8 mouse cellular contexts compared by ENCODE assay signal in genomic region chr10:42501775-42502348, GRCm38 (mm10). TPM values are rescaled to one million over a fixed set of nuclear protein-coding genes. Genes with fewer than 3 reads are reported as not detected.
DNase-seq lines count a peak whose midpoint lies in the region; ATAC-seq and TF ChIP-seq lines count a peak whose summit lies in the region.

TSS of gene Snx3 (plus strand) at chr10:42502030.

- ATAC-seq in Patski: peak; percentile 98
- peak; percentile 97 for ATAC-seq in hindbrain, embryonic 14.5 days (ENCODE audit: low FRiP score)

- no peaks in the 10 kb centered on the region for H3K27me3 ChIP-seq in Patski
- no peaks in the 10 kb centered on the region for H3K27me3 ChIP-seq in hindbrain, embryonic 14.5 days (ENCODE audit: control insufficient read depth, insufficient read depth, low read length)

- H3K9ac ChIP-seq in hindbrain, embryonic 14.5 days: peak within 1 kb of the TSS; percentile 93

- no peaks in the 10 kb centered on the region for H3K36me3 ChIP-seq in hindbrain, embryonic 14.5 days (replicated peaks; ENCODE audit: control insufficient read depth, insufficient read depth)

- peak within 1 kb of the TSS; percentile 98 for H3K27ac ChIP-seq in hindbrain, embryonic 14.5 days

- peak within 1 kb of the TSS; percentile 90 for H3K4me3 ChIP-seq in hindbrain, embryonic 14.5 days (replicated peaks; ENCODE audit: low read length)

- DNase-seq in Patski (ENCODE audit: low read depth, low spot score): peak; percentile 83
- peak; percentile 95 to 96 for DNase-seq in cerebellum, postnatal 14 days
- peak; percentile 92 to 93 for DNase-seq in frontal cortex, postnatal 25 days (ENCODE audit: low spot score in 2 of 2)
- DNase-seq in hindbrain, embryonic 14.5 days (ENCODE audit: low spot score): peak; percentile 94
- peak; percentile 97 for DNase-seq in layer of hippocampus, postnatal 36 days
- peak; percentile 98 for DNase-seq in lung, postnatal 36 days
- DNase-seq in retina, postnatal 1 day: peak; percentile 99
- DNase-seq in urinary bladder, adult 2 months (ENCODE audit: low spot score): peak; percentile 96

- no peak for TF ChIP-seq CTCF in Patski (IDR thresholded peaks at IDR 0.05)

- H3K4me1 ChIP-seq in hindbrain, embryonic 14.5 days (replicated peaks; ENCODE audit: control insufficient read depth, insufficient read depth, low read length): peaks cover 15% of the 10 kb centered on the region

- no peaks in the 10 kb centered on the region for H3K9me3 ChIP-seq in hindbrain, embryonic 14.5 days (ENCODE audit: control insufficient read depth, low read length)

- peak within 1 kb of the TSS; percentile 84 for H3K4me2 ChIP-seq in hindbrain, embryonic 14.5 days (replicated peaks)

- in situ Hi-C loops in Patski (cut with MboI; ENCODE audit: low pct_unique_long_range_greater_than_20kb): no loop called here

- WGBS in hindbrain, embryonic 14.5 days: under 1% methylated on average over 65 of the region's 68 CpGs

- CTCF ChIA-PET in Patski (lab: Charles Lee): interaction anchor here (0.9 to 1.5 kb wide), 2 partner anchors 20 to 132 kb away, joined by 3 to 5 read pairs; no protein-coding TSS in a partner anchor

- POLR2A ChIA-PET in Patski (lab: Charles Lee): interaction anchor here (0.7 to 2.3 kb wide), 2 partner anchors 19 to 23 kb away, joined by 4 to 11 read pairs; partner anchors contain the start of gene Afg1l

RNA-seq across cellular contexts. Expression of gene Snx3, which starts in this region (rescaled TPM):
- polyA plus RNA-seq in Patski (2021): 279 TPM
- 296 and 302 TPM in 2 replicates for polyA plus RNA-seq in hindbrain, embryonic 14.5 days (2014; fragmentation: Nextera tagmentation; extraction: Ambion mirVana)
- total RNA-seq in layer of hippocampus, postnatal 36 days (2021): 100 to 1,000 TPM; 204 to 217 TPM
- 241 and 261 TPM in 2 replicates for polyA plus RNA-seq in urinary bladder, adult 2 months (2012; rRNA removed)

Comparison
In these comparisons a context has a peak if more than half of its experiments do, and no peak if none do; other contexts are left out.
1. Peak in every context shown above with its lines: DNase-seq, ATAC-seq, H3K4me3 ChIP-seq and H3K27ac ChIP-seq.